Comparison of ENCODE assay signal across 21 mouse cellular contexts in genomic region chr9:25532105-25532504, GRCm38 (mm10).
"Had no signal": no experiment of that assay in that cellular context is flagged by ENCODE, and none has a peak within 500 bp of the region (broad histone marks: within the 10 kb centered on the region; RNA-seq: fewer than 3 reads in every experiment).

No protein-coding gene starts in this region.

- H3K4me3 ChIP-seq: limb, embryonic 12.5 days; limb, embryonic 15.5 days; midbrain, embryonic 12.5 days; midbrain, embryonic 15.5 days; neural tube, embryonic 12.5 days; neural tube, embryonic 15.5 days had no signal

- H3K27ac ChIP-seq: kidney, postnatal 0 days; limb, embryonic 12.5 days; limb, embryonic 15.5 days; liver, embryonic 14.5 days; midbrain, embryonic 12.5 days; midbrain, embryonic 15.5 days; neural tube, embryonic 12.5 days; neural tube, embryonic 15.5 days; stomach, postnatal 0 days had no signal

- DNase-seq: kidney, adult 2 months; kidney, postnatal 36 days; left cerebral cortex, postnatal 4 days; liver, postnatal 0 days; lung, embryonic 14.5 days; right cerebral cortex, adult 18-20 months; right cerebral cortex, postnatal 14 days; right cerebral cortex, postnatal 4 days; thymus, adult 2 months; thymus, postnatal 14 days; thymus, postnatal 4 days had no signal

- H3K4me1 ChIP-seq: midbrain, embryonic 12.5 days; midbrain, embryonic 15.5 days; neural tube, embryonic 12.5 days had no signal

- H3K36me3 ChIP-seq: limb, embryonic 12.5 days; limb, embryonic 15.5 days; midbrain, embryonic 12.5 days; midbrain, embryonic 15.5 days; neural tube, embryonic 12.5 days; neural tube, embryonic 15.5 days had no signal

- ATAC-seq: liver, postnatal 0 days; lung, postnatal 0 days; midbrain, embryonic 15.5 days had no signal
